Mouse (Mus musculus) adrenal gland, adult 18-20 months (tissue): ENCODE measurements around the gene Tex38. TPM values are rescaled to one million over a fixed set of nuclear protein-coding genes. Genes with fewer than 3 reads are reported as not detected.

Source experiments
- total RNA-seq, 2 experiments: library from RNA; stranded (reverse); gene quantifications; 1 replicate in 1 of 2; 2 replicates in 1 of 2; pipeline ENCODE4 v1.2.3; 2021

Tex38 gene
- total RNA-seq, 2 experiments from 2014 or later, result 2.0 to 2.3 TPM

Other genes starting within 250 kb of the Tex38 start
- not detected for gene Cyp4a31, start 217.4 kb downstream of the Tex38 start, total RNA-seq
- not detected for gene Cyp4a32, start 180.0 kb downstream of the Tex38 start, total RNA-seq
- gene Cyp4b1, start 133.3 kb downstream of the Tex38 start, total RNA-seq, result 10 to 100 TPM; 28.9 to 33.3 TPM
- 10 to 100 TPM; 77.2 to 91.0 TPM for gene Efcab14, start 43.3 kb downstream of the Tex38 start, total RNA-seq
- 10 to 100 TPM; 45.2 to 51.9 TPM for gene Atpaf1, start 3.8 kb upstream of the Tex38 start, total RNA-seq
- gene Mob3c, start 47.1 kb upstream of the Tex38 start, total RNA-seq, result 10 to 100 TPM; 17.8 to 19.5 TPM
- 10 to 100 TPM; 30.2 to 37.4 TPM for gene Mknk1, start 58.2 kb upstream of the Tex38 start, total RNA-seq
- not detected for gene Kncn, start 103.4 kb upstream of the Tex38 start, total RNA-seq
- not detected for gene 6430628N08Rik, start 109.6 kb upstream of the Tex38 start, total RNA-seq
- not detected for gene Dmbx1, start 158.9 kb upstream of the Tex38 start, total RNA-seq
- 1 to 10 TPM; 4.0 to 4.5 TPM for gene Faah, start 236.9 kb upstream of the Tex38 start, total RNA-seq